Mouse (Mus musculus) myocyte (in vitro differentiated cells): ENCODE data around the gene Tmub2.

ENCODE experiments used
- CEBPB ChIP-seq: IDR thresholded peaks from 2 replicates; pipeline ENCODE4 v1.6.1; 2011; ENCODE audit warnings: mild to moderate bottlenecking, moderate library complexity; ENCODE audit not compliant: poor library complexity, insufficient read depth, severe bottlenecking
- E2F4 ChIP-seq: IDR thresholded peaks from one replicate; pipeline ENCODE4 v1.6.1; 2011; ENCODE audit warnings: mild to moderate bottlenecking, control low read depth, moderate library complexity; ENCODE audit not compliant: insufficient read depth
- MAX ChIP-seq: IDR thresholded peaks from one replicate; pipeline ENCODE4 v1.6.1; 2011; ENCODE audit warnings: low read depth, mild to moderate bottlenecking, control low read depth
- MYOD1 ChIP-seq, 3 experiments: IDR thresholded peaks; one replicate each; pipeline ENCODE4 v1.6.1; 2011; ENCODE audit warnings: control low read depth in 2 of 3, low read depth in 2 of 3, mild to moderate bottlenecking in 2 of 3, moderate library complexity in 1 of 3; ENCODE audit not compliant: insufficient read length in 2 of 3, control insufficient read depth in 1 of 3
- MYOG ChIP-seq, 3 experiments: IDR thresholded peaks; one replicate each; pipeline ENCODE4 v1.6.1; 2011; ENCODE audit warnings: control low read depth in 2 of 3, low read depth in 2 of 3, mild to moderate bottlenecking in 2 of 3; ENCODE audit not compliant: insufficient read length in 2 of 3, control insufficient read depth in 1 of 3, insufficient read depth in 1 of 3
- POLR2A ChIP-seq: IDR thresholded peaks from one replicate; pipeline ENCODE4 v1.6.1; 2011; ENCODE audit warnings: low read depth, mild to moderate bottlenecking, control low read depth, moderate library complexity; ENCODE audit not compliant: insufficient read length
- POLR2AphosphoS2 ChIP-seq: IDR thresholded peaks from one replicate; pipeline ENCODE4 v1.6.1; 2011; ENCODE audit warnings: low read depth, control low read depth; ENCODE audit not compliant: insufficient read length
- REST ChIP-seq: IDR thresholded peaks from one replicate; pipeline ENCODE4 v1.6.1; 2011; ENCODE audit warnings: mild to moderate bottlenecking, control low read depth, moderate library complexity; ENCODE audit not compliant: insufficient read depth, insufficient read length
- SRF ChIP-seq: IDR thresholded peaks from one replicate; pipeline ENCODE4 v1.6.1; 2011; ENCODE audit warnings: low read depth; ENCODE audit not compliant: control insufficient read depth, insufficient read length
- TCF3 ChIP-seq: IDR thresholded peaks from one replicate; pipeline ENCODE4 v1.6.1; 2011; ENCODE audit warnings: low read depth, control low read depth; ENCODE audit not compliant: insufficient read length
- USF1 ChIP-seq: IDR thresholded peaks from one replicate; pipeline ENCODE4 v1.6.1; 2011; ENCODE audit warnings: low read depth, mild to moderate bottlenecking, control low read depth, moderate library complexity

GRCm38 (mm10) chr11:102314321-102314720, 29.6 kb downstream of the Tmub2 start:
- TF ChIP-seq POLR2A: no peak
- TF ChIP-seq REST: no peak
- no peak for TF ChIP-seq MAX
- TF ChIP-seq TCF3: no peak
- no peak for TF ChIP-seq E2F4
- TF ChIP-seq POLR2AphosphoS2: no peak
- no peak for TF ChIP-seq CEBPB
- no peak for TF ChIP-seq MYOG (IDR thresholded peaks at IDR 0.05; ENCODE audit: control insufficient read depth in 1 of 3, insufficient read depth in 1 of 3, insufficient read length in 2 of 3, low read depth in 2 of 3)
- no peak for TF ChIP-seq MYOD1 (IDR thresholded peaks at IDR 0.05; ENCODE audit: control insufficient read depth in 1 of 3, insufficient read length in 2 of 3, low read depth in 2 of 3)
- TF ChIP-seq SRF: no peak
- no peak for TF ChIP-seq USF1
